In the genomic region with DNA sequence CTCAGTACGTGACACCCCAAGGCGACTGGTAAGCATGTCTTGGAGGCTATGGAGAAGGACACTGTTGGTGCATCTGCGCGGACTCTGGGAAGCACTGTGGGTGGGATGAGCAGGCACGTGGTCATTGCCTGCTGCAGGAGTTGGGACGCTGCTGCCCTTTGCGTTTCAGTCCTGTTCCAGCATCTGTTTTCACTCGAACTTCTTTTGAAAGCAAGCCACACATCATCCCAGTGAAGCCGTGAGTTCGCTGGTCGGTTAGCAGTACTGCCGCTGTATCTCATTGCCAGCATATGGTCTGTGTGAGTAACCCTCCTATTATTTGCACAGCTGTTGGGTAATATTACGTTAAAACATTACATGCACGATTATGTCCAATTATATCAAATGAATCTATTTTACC, we compare ENCODE assay signal across 11 mouse cellular contexts.
DNase-seq lines count a peak whose midpoint lies in the region; ATAC-seq lines count a peak whose summit lies in the region.
"Had no signal": no experiment of that assay in that cellular context is flagged by ENCODE, and none has a peak within 500 bp of the region (broad histone marks: within the 10 kb centered on the region; RNA-seq: fewer than 3 reads in every experiment).

No protein-coding gene starts in this region.

- ATAC-seq in liver, embryonic 12.5 days = no peak
- ATAC-seq in hindbrain, embryonic 11.5 days (ENCODE audit: low FRiP score) = peak; percentile 54
- ATAC-seq in neural tube, embryonic 12.5 days (ENCODE audit: low FRiP score, low read depth) = peak; percentile 41; the same call in 1 of the 2 replicates
- ATAC-seq: Patski had no signal

- no peak overlapping the region for H3K4me2 ChIP-seq in liver, embryonic 12.5 days
- H3K4me2 ChIP-seq in hindbrain, embryonic 11.5 days (replicated peaks; ENCODE audit: low read depth, low read length) = no peak overlapping the region
- H3K4me2 ChIP-seq in neural tube, embryonic 12.5 days (replicated peaks) = no peak overlapping the region
- H3K4me2 ChIP-seq: heart, embryonic 13.5 days had no signal

- no peak overlapping the region for H3K4me3 ChIP-seq in liver, embryonic 12.5 days
- H3K4me3 ChIP-seq in hindbrain, embryonic 11.5 days (ENCODE audit: low read depth, low read length) = no peak overlapping the region
- H3K4me3 ChIP-seq in neural tube, embryonic 12.5 days = no peak overlapping the region
- H3K4me3 ChIP-seq: heart, embryonic 13.5 days had no signal

- H3K36me3 ChIP-seq in liver, embryonic 12.5 days = no peaks in the 10 kb centered on the region
- H3K36me3 ChIP-seq in hindbrain, embryonic 11.5 days (ENCODE audit: control insufficient read depth, insufficient read depth, low read length) = no peaks in the 10 kb centered on the region
- no peaks in the 10 kb centered on the region for H3K36me3 ChIP-seq in neural tube, embryonic 12.5 days
- H3K36me3 ChIP-seq: heart, embryonic 13.5 days had no signal

- 73% methylated on average over 14 of the region's 14 CpGs for WGBS in liver, embryonic 12.5 days (ENCODE audit: insufficient replicate concordance)
- 58% methylated on average over 14 of the region's 14 CpGs for WGBS in hindbrain, embryonic 11.5 days
- WGBS in neural tube, embryonic 12.5 days = 55% methylated on average over 14 of the region's 14 CpGs

- H3K27me3 ChIP-seq in liver, embryonic 12.5 days (replicated peaks) = no peaks in the 10 kb centered on the region
- H3K27me3 ChIP-seq in hindbrain, embryonic 11.5 days (ENCODE audit: control insufficient read depth, insufficient read depth, low read length) = no peaks in the 10 kb centered on the region
- no peaks in the 10 kb centered on the region for H3K27me3 ChIP-seq in neural tube, embryonic 12.5 days (replicated peaks)
- H3K27me3 ChIP-seq: heart, embryonic 13.5 days had no signal

- H3K4me1 ChIP-seq in liver, embryonic 12.5 days = no peaks in the 10 kb centered on the region
- no peaks in the 10 kb centered on the region for H3K4me1 ChIP-seq in hindbrain, embryonic 11.5 days (replicated peaks; ENCODE audit: control insufficient read depth, insufficient read depth, low read length)
- H3K4me1 ChIP-seq in neural tube, embryonic 12.5 days = no peaks in the 10 kb centered on the region

- DNase-seq in liver = peak; percentile 5
- peak; percentile 15 for DNase-seq in embryo, embryonic 9.5 days (ENCODE audit: extremely low spot score)
- peak; percentile 27 for DNase-seq in hindbrain, embryonic 11.5 days (ENCODE audit: low spot score)
- no peak for DNase-seq in Muller cell, postnatal 12 days (ENCODE audit: inconsistent ontology term)
- no peak for DNase-seq in thymus, postnatal 14 days
- DNase-seq in frontal cortex, postnatal 14 days (ENCODE audit: low spot score in 2 of 2) = no peak
- DNase-seq: adrenal gland, postnatal 36 days had no signal

- H3K27ac ChIP-seq in liver, embryonic 12.5 days = no peak overlapping the region
- H3K27ac ChIP-seq in hindbrain, embryonic 11.5 days (ENCODE audit: low read depth, low read length) = no peak overlapping the region
- no peak overlapping the region for H3K27ac ChIP-seq in neural tube, embryonic 12.5 days

- H3K9me3 ChIP-seq in liver, embryonic 12.5 days (replicated peaks) = no peaks in the 10 kb centered on the region
- no peaks in the 10 kb centered on the region for H3K9me3 ChIP-seq in hindbrain, embryonic 11.5 days (ENCODE audit: control insufficient read depth, low read length)
- no peaks in the 10 kb centered on the region for H3K9me3 ChIP-seq in neural tube, embryonic 12.5 days
- H3K9me3 ChIP-seq: heart, embryonic 13.5 days had no signal

- no peak overlapping the region for H3K9ac ChIP-seq in liver, embryonic 12.5 days
- no peak overlapping the region for H3K9ac ChIP-seq in hindbrain, embryonic 11.5 days (ENCODE audit: low read depth, low read length)
- H3K9ac ChIP-seq in neural tube, embryonic 12.5 days = no peak overlapping the region
- H3K9ac ChIP-seq: heart, embryonic 13.5 days had no signal

Comparison
In these comparisons a context has a peak if more than half of its experiments do, and no peak if none do; other contexts are left out.
1. DNase-seq: peak in liver (single experiment), embryo, embryonic 9.5 days (single experiment) and hindbrain, embryonic 11.5 days (single experiment); none in Muller cell, postnatal 12 days (single experiment), thymus, postnatal 14 days (single experiment) and frontal cortex, postnatal 14 days (0 of 2).